Mouse (Mus musculus) forelimb bud, embryonic 11.5 days (tissue): ENCODE measurements around the gene Pgpep1.

Experiments used
- DNase-seq: peaks from one replicate; pipeline ENCODE4 v3.0.0-alpha.2; 2012; ENCODE audit warnings: low read depth, low spot score

The Pgpep1 gene

DNA sequence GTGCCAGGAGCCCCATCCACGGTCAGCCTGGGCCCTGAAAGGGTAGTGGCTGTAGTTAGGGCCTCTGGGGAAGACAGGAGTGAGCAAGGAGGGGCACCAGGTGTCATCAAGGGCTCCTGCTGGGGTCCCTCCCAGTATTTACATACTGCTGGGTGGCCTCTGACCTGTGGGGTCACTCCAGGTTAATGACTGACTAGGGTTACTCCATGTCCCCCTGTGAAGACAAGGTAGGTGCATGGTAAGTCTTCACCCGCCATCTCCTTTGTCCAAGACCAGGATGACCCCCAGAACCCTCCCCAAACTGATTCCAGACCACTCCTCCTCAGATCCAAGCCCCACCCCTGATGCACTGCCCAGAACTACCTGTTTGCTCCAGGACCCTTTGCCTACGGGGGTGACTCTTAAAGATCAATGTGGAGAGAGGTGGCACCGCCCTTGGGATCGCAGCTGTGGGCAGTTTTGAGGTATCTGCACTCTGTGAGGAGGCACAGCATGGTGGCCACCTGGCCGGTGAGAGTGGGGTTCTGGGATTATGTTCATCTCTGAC, 27.8 kb downstream of the Pgpep1 start, which contains the start of gene Gdf15:
Gene Gdf15 (minus strand): TSS at position 111 of the 547 bp plus-strand sequence.
- no peak for DNase-seq

DNA sequence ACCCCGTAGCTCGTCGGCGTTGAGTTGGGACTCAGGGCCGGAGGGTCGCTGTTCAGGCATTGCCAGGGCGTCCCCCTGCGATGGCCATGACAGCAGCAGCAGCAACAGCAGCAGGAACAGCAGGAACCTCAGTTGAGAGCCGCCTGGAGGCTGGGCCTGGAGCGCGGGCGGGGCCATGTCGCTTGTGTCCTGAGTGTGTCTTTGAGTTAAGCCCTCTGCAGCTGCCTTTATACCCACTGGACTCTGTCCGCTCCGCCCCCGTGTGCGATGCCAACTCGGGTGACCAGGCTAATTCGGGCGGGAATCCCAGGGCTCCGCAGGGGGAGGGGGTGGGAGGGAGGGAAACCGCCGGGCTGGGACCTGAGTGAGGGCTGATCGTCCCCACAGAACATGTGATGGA, 28.8 kb downstream of the Pgpep1 start:
- no peak for DNase-seq

GRCm38 (mm10) chr8:70630532-70631381, 29.4 kb downstream of the Pgpep1 start:
- DNase-seq, result no peak

DNA sequence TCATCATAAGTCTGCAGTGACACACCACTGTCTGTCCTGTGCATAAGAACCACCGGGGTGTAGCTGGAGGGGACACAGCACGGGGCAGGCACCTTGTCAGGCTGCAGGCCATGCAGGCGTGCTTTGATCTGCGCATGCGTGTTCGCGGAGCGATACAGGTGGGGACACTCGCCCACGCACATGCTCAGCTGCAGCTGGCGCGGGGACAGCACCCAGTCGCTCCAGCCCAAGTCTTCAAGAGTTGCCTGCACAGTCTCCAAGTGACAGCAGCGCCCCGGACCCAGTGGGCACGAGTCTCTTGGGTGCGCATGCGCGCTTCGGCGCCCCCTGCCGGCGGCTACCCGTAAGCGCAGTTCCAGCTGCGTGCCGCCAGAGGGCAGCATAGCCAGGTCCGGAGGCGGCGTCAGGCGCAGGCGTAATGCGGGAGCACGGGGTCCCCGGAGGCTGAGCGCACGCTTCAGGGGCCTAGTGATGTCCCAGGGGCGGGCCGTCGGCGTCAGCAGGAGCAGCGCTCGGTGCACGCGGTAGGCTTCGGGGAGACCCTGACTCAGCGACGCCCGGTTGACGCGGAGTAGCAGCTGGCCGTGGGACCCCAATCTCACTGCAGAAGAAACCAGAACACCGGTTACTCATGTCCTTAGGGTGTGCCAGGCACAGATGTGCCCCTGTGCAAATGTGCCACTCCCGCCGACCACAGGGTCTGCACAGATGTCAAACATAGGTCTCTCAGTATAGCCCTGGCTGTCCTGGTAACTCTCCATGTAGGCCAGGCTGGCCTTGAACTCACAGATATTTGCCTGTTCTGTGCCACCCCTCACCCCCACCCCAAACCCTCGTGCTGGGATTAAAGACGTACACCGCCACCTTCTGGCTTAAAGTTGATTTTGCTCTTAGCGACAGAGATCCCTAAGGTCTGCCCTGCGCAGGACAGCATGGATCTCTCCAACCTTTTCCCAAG, 30.3 kb downstream of the Pgpep1 start:
- peak; percentile 93 for DNase-seq

GRCm38 (mm10) chr8:70628986-70629490, 31.1 kb downstream of the Pgpep1 start:
- no peak for DNase-seq

GRCm38 (mm10) chr8:70627041-70627440, 33.1 kb downstream of the Pgpep1 start:
- no peak for DNase-seq

DNA sequence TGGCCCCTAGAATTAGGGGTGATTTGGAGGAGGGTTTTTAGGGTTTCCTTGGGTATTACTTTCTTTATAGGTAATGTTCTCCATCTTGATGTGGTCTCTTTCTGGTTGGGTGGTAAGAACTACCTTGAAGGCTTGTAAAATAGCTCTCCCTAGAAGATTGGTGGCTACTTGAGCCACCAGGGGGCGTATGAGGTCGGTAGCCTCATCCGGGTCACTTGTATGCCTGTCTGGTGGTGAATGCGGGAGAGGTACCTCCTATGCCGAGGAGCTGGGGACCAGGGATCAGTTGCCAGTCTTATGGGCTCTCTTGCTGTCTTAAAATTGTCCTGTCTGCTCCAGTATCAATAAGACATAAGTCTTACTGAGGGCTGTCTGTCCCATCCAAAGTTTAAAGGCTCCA, 35.1 kb downstream of the Pgpep1 start:
- DNase-seq, result no peak

DNA sequence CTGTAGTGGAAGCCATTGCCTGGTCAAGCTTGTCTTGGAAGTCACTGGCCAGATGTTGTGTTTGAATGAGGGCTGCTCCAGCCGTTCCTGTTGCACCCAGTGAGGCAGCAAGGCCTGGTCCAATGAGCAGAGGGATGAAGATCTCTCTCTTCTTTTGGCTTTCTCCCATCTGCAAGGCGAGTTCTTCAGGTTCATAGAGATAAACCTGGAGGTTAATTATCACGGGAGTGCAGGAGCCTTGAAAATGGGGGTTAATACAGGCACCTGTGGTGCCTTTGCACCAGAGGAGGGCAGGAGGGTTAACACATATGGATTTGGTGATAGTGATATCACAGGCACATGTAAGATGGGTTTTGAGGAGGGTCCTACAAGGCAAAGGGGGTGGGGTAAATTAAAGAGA, 38.0 kb downstream of the Pgpep1 start:
- no peak for DNase-seq

- DNase-seq, result no peak
These were observed 41.3 kb downstream of the Pgpep1 start for GRCm38 (mm10) chr8:70618888-70619334.

DNA sequence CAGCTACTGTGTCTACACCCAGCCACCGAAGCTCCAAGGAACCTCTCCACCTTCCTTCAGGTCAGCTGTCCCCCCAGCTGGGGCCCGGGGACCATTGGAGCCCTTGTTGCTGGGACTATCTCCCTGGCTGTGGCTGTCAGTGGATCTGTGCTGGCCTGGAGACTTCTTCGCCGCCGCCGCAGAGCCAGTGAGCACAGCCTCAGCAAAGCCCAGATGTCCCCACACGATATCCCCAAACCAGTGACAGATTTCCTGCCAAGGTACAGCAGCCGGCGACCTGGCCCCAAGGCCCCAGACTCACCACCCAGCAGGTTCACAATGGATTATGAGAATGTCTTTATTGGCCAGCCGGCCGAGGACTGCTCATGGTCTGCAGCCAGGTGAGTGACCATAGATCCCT, 42.2 kb downstream of the Pgpep1 start:
- no peak for DNase-seq

GRCm38 (mm10) chr8:70616645-70617044, 43.5 kb downstream of the Pgpep1 start:
- DNase-seq, result no peak

GRCm38 (mm10) chr8:70615894-70616293, 44.3 kb downstream of the Pgpep1 start, which contains the start of gene Lrrc25:
Gene Lrrc25, plus strand, starts transcription at chr8:70616155.
- no peak for DNase-seq

DNA sequence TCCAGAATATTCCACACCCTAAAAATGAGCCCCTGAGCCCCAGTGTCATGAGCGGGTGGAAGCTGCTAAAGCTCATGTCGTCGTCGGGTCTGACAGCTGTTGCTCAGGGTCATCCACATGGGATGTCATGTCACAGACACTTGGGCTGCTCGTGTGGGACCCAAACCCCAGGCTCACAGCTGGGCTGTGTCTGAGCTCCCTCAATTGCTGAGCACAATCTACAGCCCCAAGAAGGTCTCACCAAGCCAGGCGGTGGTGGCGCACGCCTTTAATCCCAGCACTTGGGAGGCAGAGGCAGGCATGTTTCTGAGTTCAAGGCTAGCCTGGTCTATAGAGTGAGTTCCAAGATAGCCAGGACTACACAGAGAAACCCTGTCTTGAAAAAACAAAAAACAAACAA, 44.9 kb downstream of the Pgpep1 start:
- DNase-seq, result no peak

DNA sequence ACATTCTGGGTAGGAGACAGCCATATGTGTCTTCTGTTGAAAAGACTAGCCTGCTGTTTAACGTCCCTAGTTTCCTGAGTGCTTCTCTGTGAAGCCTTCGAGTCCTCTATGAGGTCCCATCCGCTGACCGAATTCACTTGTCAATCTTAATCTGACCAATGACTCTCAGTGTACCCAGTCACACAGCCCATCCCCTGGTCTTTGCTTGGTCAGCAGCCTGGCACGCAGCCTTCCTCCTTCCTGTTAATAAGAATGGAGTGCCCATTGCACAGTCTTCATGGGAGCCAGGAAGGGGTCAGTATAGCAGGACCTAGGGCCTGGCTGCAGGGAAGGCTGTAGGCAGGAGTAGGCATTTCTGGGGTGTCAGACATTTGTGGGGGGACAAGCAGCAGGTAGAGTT, 45.7 kb downstream of the Pgpep1 start:
- no peak for DNase-seq

- no peak for DNase-seq
These were observed 46.4 kb downstream of the Pgpep1 start for GRCm38 (mm10) chr8:70613763-70614162.

- DNase-seq, result peak; percentile 85
These were observed 48.3 kb downstream of the Pgpep1 start for GRCm38 (mm10) chr8:70611849-70612248.

- DNase-seq, result no peak
These were observed 49.1 kb downstream of the Pgpep1 start for GRCm38 (mm10) chr8:70610796-70611771.

GRCm38 (mm10) chr8:70609849-70610795, 50.1 kb downstream of the Pgpep1 start:
- peak; percentile 95 for DNase-seq

- peak; percentile 92 for DNase-seq
These were observed 50.8 kb downstream of the Pgpep1 start for GRCm38 (mm10) chr8:70609368-70609848.
